In the genomic region with DNA sequence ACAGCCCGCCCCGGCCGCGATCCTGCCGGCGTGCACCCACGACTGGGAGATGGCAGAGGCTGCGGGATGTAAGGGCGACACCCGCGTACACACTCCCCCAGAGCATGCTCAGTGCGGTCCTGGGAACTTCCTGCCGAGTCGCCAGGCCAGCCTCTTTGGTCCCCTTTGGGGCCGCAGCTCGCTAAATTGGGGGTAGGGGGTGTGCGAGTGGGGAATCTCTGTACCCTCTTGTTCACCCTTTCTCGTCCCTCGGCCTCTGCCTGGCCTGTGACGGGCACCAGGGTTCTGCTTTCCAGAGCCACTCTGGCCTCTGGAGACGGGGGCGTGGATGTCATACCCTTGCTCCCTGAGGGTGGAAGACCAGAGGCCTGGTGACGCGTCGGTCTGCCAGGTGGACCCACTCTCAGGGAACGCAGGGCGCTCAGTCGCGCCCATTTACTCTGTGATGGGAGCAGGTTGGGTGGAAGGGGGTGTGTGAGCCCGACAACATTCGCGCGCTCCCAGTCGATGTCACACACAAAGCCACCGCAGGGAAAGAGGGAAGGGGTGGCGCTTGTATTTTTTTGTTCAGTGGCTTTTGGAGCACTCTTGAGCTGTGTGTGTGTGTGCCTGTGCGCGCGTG, we compare ENCODE assay signal across 8 mouse cellular contexts. TPM values are rescaled to one million over a fixed set of nuclear protein-coding genes. Genes with fewer than 3 reads are reported as not detected.
DNase-seq lines count a peak whose midpoint lies in the region; ATAC-seq lines count a peak whose summit lies in the region.

No protein-coding gene starts in this region.

- WGBS in hindbrain, embryonic 14.5 days = under 1% methylated on average over 39 of the region's 39 CpGs

- H3K36me3 ChIP-seq in hindbrain, embryonic 14.5 days (replicated peaks; ENCODE audit: control insufficient read depth, insufficient read depth) = no peaks in the 10 kb centered on the region

- peak; percentile 51 for ATAC-seq in hindbrain, embryonic 14.5 days (ENCODE audit: low FRiP score)
- ATAC-seq in megakaryocyte, adult 5-6 weeks (ENCODE audit: poor library complexity, severe bottlenecking) = peak; percentile 33

- H3K27ac ChIP-seq in hindbrain, embryonic 14.5 days = peak overlapping the region; percentile 95

- peak overlapping the region; percentile 72 for H3K4me3 ChIP-seq in hindbrain, embryonic 14.5 days (replicated peaks; ENCODE audit: low read length)

- H3K27me3 ChIP-seq in hindbrain, embryonic 14.5 days (ENCODE audit: control insufficient read depth, insufficient read depth, low read length) = no peaks in the 10 kb centered on the region

- H3K4me1 ChIP-seq in hindbrain, embryonic 14.5 days (replicated peaks; ENCODE audit: control insufficient read depth, insufficient read depth, low read length) = peaks cover 22% of the 10 kb centered on the region

- peak; percentile 34 for DNase-seq in NIH3T3 (ENCODE audit: low read depth)
- DNase-seq in cerebellum, postnatal 10 days = peak; percentile 45 to 47
- DNase-seq in frontal cortex, postnatal 36 days (ENCODE audit: low spot score in 2 of 2) = peak; percentile 32 to 43
- DNase-seq in hindbrain, embryonic 14.5 days (ENCODE audit: low spot score) = peak; percentile 33
- peak; percentile 34 to 40 for DNase-seq in left cerebral cortex, adult 8-10 months (ENCODE audit: low spot score in 2 of 2)
- peak; percentile 44 to 53 for DNase-seq in right cerebral cortex, adult 2 months (ENCODE audit: low spot score in 2 of 2)
- DNase-seq in urinary bladder, postnatal 25 days (ENCODE audit: low spot score) = peak; percentile 32

- H3K4me2 ChIP-seq in hindbrain, embryonic 14.5 days (replicated peaks) = peak overlapping the region; percentile 82

- H3K9me3 ChIP-seq in hindbrain, embryonic 14.5 days (ENCODE audit: control insufficient read depth, low read length) = no peaks in the 10 kb centered on the region

- H3K9ac ChIP-seq in hindbrain, embryonic 14.5 days = peak overlapping the region; percentile 87

RNA-seq across cellular contexts. Expression of gene Mgat5, which starts 1.3 kb away (rescaled TPM):
- 15.9 and 16.3 TPM in 2 replicates for polyA plus RNA-seq in hindbrain, embryonic 14.5 days (2014; fragmentation: Nextera tagmentation; extraction: Ambion mirVana)
- total RNA-seq in left cerebral cortex, adult 8-10 months (2022) = 10 to 100 TPM; 65.4 to 79.2 (median 69.7) TPM
- total RNA-seq in megakaryocyte, adult 5-6 weeks (2015) = 15.9 and 17.2 TPM in 2 replicates
- total RNA-seq in megakaryocyte, adult 5-6 weeks (2017) = 14.4 and 19.0 TPM in 2 replicates

Comparison
In these comparisons a context has a peak if more than half of its experiments do, and no peak if none do; other contexts are left out.
1. Peak in every context shown above with its lines: DNase-seq, ATAC-seq, H3K4me3 ChIP-seq and H3K27ac ChIP-seq.